Mouse (Mus musculus): ENCODE data around the gene Hsdl1. TPM values are rescaled to one million over a fixed set of nuclear protein-coding genes. Genes with fewer than 3 reads are reported as not detected.

The Hsdl1 gene
- polyA plus RNA-seq (2012; rRNA removed) = 36.3 and 38.5 TPM in 2 replicates

DNA sequence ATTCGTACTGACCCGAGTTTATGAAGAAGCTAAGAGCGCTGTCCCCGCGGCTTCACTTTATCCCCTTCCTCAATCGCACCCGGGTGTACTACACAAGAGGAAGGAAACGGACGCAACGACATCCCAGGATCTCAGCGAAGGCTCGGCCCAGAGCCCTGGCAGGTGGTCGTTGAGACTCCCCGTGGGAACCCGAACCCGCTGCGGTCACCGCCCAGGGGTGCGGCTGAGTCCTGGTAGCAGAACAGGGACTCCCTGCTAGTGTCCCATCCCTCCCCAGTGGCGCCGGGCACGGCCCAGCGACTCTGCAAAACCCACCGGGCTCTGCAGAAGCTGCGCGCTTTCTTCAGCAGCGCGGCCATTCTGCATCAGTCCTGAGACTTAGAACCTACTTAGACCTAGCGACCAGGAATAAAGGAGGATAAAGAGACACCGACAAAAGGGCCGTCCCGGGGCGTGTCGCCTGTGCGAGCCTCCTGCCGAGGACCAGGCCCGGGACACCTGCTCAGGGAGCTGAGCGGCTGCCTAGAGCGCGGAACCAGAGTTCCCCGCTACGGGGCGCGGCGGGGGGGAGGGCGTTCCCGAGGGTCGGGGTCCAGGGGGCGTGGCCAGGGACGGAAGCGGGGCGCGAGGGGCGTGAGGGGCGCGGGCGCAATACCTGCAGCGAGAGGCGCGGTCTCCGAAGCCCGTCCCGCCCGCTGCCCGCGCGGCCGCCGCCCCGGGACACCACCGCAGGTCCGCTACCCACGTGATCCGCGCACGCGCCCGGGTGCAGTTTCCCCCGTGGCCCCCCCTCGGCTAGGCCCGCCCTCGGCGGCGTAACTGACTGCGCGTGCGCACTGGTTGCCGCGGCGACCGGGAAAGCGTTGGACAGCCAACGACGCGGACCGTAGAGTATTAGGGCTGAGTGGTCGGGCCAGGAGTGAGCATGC is at the start of gene Hsdl1, which contains the start of gene Dnaaf1:
Hsdl1 (minus strand) TSS at position 747 of the 929 bp plus-strand sequence.
Dnaaf1 (plus strand) TSS at position 799 of the 929 bp plus-strand sequence.
- DNase-seq (ENCODE audit: extremely low spot score in 1 of 2, low spot score in 1 of 2) = peak; percentile 84 to 96

DNA sequence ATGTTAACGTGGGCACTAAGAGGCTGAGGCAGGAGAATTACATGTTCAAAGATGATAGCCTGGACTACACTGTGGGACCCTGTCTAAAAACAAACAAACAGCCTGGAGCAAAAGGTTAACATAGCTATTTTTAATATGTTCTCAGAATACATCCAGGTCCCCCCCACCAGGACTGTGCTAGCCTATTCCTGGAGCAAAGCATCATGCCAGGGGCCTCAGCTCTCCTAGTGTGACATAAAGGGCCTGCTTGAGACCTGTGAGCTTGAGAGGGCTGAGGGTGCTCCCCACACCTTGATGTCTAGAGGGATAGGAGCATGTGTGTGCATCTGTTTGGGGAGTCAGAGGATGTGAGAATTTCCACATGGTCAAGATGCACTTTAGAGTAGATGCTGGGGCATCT is 48.8 kb upstream of the Hsdl1 start:
- DNase-seq (ENCODE audit: extremely low spot score in 1 of 2, low spot score in 1 of 2) = no peak

- DNase-seq (ENCODE audit: extremely low spot score in 1 of 2, low spot score in 1 of 2) = no peak
Observed at GRCm38 (mm10) chr8:119623061-119623460, 48.1 kb upstream of the Hsdl1 start.

- no peak for DNase-seq (ENCODE audit: extremely low spot score in 1 of 2, low spot score in 1 of 2)
Observed at GRCm38 (mm10) chr8:119622555-119622954, 47.6 kb upstream of the Hsdl1 start.

GRCm38 (mm10) chr8:119620848-119621465 is 46.0 kb upstream of the Hsdl1 start:
- DNase-seq (ENCODE audit: extremely low spot score in 1 of 2, low spot score in 1 of 2) = no peak

- DNase-seq (ENCODE audit: extremely low spot score in 1 of 2, low spot score in 1 of 2) = no peak
Observed at GRCm38 (mm10) chr8:119620116-119620840, 45.3 kb upstream of the Hsdl1 start.

- no peak for DNase-seq (ENCODE audit: extremely low spot score in 1 of 2, low spot score in 1 of 2)
Observed at GRCm38 (mm10) chr8:119618887-119619286, 43.9 kb upstream of the Hsdl1 start.

DNA sequence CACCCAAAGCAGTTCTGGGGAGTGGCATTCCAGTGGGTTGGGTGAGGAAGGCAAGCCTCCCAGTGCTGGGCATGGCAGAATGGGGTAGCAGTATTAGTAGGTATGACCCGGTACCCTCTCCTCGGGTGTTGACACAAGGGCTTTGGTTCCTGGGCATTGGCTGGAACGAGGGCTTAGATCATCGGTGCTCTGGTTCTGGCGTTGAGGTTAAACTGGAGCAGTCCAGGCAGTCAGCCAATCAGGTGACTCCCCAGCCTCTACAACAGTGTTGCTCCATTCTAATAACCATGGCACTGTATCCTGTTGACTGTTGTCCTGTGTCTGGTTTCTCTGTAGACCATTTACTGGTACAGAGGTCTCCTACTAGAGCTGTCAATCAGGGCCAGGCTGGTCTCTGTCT is 42.6 kb upstream of the Hsdl1 start:
- no peak for DNase-seq (ENCODE audit: extremely low spot score in 1 of 2, low spot score in 1 of 2)

- no peak for DNase-seq (ENCODE audit: extremely low spot score in 1 of 2, low spot score in 1 of 2)
Observed at GRCm38 (mm10) chr8:119616811-119617210, 41.8 kb upstream of the Hsdl1 start.

DNA sequence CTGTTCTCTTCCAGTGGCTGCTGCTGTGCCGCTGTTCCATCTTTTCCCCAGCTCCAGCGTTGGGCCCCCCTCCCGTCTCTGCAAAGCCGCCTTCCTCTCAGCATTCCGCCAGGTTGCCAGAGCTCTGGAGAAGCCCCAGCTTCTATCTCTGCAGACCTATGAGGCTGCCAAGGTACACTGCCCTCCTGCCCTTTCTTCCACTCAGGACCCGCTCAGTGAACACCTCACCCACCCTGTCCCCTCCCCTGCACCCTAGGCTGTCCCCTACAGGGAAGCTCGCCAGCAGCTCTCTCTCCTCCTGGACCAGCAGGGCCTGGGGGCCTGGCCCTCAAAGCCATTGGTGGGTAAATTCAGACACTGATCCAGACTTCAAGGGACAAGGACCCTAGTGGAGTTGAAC is 41.4 kb upstream of the Hsdl1 start:
- DNase-seq (ENCODE audit: extremely low spot score in 1 of 2, low spot score in 1 of 2) = no peak

GRCm38 (mm10) chr8:119615096-119615495 is 40.1 kb upstream of the Hsdl1 start:
- no peak for DNase-seq (ENCODE audit: extremely low spot score in 1 of 2, low spot score in 1 of 2)

DNA sequence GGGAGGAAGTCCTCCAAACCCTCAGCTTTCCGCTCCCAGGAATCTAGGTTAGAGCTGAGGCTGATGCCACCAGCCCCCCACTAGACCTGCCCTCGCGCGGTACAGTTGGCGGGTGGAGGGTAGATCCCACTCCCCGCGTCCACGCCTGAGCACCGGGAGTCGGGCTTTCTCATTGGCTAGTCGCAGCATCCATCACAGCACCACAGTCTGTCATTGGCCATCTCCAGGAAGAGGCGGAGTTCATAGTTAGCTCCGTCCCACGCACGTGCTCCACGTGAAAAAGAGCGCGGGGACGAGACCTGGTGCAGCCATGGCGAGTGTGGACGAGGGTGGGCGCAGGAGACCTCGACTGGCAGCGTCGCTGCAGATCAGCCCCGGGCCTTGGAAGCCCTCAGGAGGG is 37.5 kb upstream of the Hsdl1 start, which contains the start of gene Adad2:
Adad2 (plus strand) TSS at position 277 of the 400 bp plus-strand sequence.
- DNase-seq (ENCODE audit: extremely low spot score in 1 of 2, low spot score in 1 of 2) = no peak

GRCm38 (mm10) chr8:119606224-119606623 is 31.2 kb upstream of the Hsdl1 start:
- no peak for DNase-seq (ENCODE audit: extremely low spot score in 1 of 2, low spot score in 1 of 2)

DNA sequence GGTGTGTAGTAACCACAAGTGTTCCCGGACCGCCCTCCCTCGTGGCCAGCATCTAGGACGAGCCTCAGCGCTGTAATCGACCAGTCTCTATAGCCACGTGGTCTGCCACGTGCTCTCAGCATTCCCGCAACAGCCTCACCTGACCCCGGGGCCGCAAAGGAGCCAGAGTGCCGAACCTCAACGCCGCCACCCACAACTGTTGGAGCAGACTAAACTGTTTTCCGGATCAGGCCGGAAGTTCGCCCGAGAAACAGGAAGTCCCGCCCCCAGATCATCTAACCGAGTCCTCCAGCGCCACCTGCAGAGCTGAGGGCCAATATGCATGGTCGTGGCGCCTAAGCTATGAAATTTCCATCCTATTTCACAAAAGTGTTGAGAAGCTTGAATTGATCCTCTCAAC is 30.0 kb upstream of the Hsdl1 start, which contains the start of gene Taf1c:
Taf1c (minus strand) TSS at position 227 of the 400 bp plus-strand sequence.
- peak; percentile 87 to 97 for DNase-seq (ENCODE audit: extremely low spot score in 1 of 2, low spot score in 1 of 2)

DNA sequence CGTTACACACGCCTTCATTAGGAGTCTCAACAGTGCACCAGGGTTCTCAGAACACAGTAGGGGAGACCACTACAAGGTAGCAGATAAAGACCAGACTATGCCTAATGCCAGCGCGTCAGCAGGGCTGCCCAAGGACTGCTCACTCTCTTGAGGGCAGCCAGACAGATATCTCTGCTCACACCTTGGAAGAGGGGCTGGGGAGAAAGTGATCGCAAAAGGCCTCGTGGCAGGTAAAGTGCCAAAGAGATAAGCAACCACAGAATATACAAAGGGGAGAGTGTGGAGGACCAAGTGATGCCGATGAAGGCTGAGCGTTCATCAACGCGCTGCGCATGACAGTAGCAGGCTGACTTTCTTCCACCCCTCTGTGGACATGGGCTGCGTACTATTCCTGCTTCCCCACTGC is 29.4 kb upstream of the Hsdl1 start:
- DNase-seq (ENCODE audit: extremely low spot score in 1 of 2, low spot score in 1 of 2) = no peak

GRCm38 (mm10) chr8:119603771-119604170 is 28.8 kb upstream of the Hsdl1 start:
- DNase-seq (ENCODE audit: extremely low spot score in 1 of 2, low spot score in 1 of 2) = no peak

- no peak for DNase-seq (ENCODE audit: extremely low spot score in 1 of 2, low spot score in 1 of 2)
Observed at GRCm38 (mm10) chr8:119591456-119591855, 16.5 kb upstream of the Hsdl1 start.

DNA sequence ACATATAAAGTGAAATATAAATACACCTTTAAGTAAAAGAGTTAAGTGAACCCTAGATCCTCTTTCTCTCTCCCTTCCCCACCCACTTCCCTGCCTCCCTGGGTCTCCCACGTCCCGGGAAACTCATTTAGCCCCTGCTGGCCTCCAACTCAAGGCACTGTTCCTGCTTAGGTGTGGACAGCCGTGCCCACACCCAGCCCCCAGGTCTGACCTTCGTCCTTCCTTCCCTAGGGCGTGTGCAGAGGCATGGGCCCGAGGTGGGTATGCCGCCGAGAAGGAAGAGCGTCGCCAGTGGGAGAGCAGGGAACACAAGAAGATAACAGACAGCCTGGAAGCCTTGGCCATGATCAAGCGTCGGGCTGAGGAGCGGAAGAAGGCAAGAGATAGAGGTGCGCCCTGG is 15.4 kb upstream of the Hsdl1 start:
- DNase-seq (ENCODE audit: extremely low spot score in 1 of 2, low spot score in 1 of 2) = no peak

DNA sequence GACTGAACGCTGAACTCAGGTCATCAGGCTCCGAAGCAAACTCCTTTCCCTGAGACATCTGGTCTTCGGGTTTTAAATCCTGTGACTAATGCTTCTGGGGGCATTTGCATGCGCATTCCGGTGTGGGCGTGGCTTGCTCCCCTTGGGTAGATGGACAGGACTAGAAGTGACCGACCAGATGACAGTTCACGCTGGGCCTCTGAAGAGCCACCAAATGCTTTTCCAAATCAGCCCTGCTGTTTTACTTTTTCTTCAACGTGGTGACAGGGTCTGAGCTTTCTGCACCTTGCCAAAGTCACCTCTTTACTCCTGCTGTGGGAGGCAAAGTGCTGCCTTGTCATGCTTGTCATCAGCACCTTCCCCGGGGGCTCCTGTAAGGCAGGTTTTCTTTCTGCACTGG is 13.9 kb upstream of the Hsdl1 start:
- no peak for DNase-seq (ENCODE audit: extremely low spot score in 1 of 2, low spot score in 1 of 2)

GRCm38 (mm10) chr8:119588321-119588720 is 13.3 kb upstream of the Hsdl1 start:
- no peak for DNase-seq (ENCODE audit: extremely low spot score in 1 of 2, low spot score in 1 of 2)

DNA sequence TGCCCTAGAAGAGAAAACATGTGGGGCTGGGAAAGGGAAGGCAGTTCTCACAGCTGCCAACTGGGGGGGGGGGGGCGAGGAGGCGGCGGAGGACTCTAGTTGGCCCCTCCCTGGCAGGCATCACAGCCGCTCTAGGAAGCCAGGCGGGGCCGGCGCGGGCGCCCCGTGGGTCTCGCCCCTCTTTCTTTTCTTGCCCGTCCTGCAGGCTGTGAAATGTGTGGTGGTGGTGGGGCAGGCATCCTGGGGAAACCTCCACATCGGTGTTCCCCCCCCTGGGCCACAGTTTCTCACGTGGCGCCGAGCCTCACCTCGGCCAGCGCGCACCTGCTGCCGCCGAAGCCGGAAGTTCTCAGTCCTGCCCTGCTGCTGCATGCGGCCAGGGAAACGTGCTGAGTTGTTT is 10.9 kb upstream of the Hsdl1 start:
- DNase-seq (ENCODE audit: extremely low spot score in 1 of 2, low spot score in 1 of 2) = no peak

Data from frontal cortex, adult 2 months (tissue).